Mouse (Mus musculus) mouse trophoblast stem cell (cell line): Measurements from ENCODE around the gene Aplnr.

ENCODE experiments used
- in situ Hi-C, 2 experiments: fragments of 300-500 bp; cut with MseI, MboI; formaldehyde crosslinking; loops; 2 replicates in 1 of 2; 3 replicates in 1 of 2; pipeline ENCODE4 v1.15.1; 2025

The Aplnr gene

DNA sequence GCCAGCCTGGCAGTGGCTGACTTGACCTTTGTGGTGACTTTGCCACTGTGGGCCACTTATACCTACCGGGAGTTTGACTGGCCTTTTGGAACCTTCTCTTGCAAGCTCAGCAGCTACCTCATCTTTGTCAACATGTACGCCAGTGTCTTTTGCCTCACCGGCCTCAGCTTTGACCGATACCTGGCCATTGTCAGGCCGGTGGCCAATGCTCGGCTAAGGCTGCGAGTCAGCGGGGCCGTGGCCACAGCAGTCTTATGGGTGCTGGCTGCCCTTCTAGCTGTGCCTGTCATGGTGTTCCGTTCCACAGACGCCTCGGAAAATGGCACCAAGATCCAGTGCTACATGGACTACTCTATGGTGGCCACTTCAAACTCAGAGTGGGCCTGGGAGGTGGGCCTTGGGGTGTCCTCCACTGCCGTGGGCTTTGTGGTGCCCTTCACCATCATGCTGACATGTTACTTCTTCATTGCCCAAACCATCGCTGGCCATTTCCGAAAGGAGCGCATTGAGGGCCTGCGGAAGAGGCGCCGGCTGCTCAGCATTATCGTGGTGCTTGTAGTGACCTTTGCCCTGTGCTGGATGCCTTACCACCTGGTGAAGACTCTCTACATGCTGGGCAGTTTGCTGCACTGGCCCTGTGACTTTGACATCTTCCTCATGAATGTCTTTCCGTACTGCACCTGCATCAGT is 951 bp downstream of the Aplnr start:
- in situ Hi-C loops: no loop called here

DNA sequence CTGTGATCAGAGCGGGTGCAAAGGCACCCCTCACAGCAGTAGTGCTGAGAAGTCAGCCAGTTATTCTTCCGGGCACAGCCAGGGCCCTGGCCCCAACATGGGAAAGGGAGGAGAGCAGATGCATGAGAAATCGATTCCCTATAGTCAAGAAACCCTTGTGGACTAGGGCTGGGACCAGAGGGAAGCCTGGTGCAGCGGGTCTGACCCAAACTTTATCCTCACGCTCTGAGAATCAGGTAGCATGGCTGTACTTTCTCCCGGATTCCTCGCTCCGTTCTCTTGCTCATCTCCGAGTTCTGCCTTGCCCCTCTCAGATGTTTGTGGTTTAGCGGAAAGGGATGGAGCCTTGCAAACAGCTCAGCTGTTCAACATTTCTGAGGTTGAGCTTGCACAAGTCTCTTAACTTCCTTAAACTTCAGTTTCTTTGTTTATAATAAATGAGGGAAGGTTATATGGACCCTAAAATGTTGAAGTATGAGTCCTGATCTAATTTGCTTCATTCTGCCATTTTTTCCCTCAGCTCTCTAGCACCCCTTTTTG is 1.6 kb downstream of the Aplnr start:
- in situ Hi-C loops: no loop called here

DNA sequence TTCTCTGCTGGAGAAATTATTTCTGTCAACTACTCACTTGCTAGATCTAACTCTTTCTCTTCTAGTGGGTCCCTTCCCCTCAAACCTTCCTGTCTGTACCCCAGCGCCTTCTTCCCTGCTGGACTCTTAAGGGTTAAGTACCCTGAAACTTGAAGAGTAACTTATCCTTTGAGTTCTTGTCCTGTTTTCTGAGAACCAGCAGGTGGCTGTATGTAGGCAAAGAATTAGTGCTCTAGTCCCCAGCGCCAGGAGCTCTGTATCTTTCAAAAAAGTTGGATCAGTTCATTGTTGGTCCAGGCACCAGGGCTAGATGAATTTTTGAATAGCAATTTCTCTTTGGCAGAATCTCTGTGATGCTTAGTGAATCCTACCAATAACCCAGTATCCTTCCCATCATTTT is 2.1 kb downstream of the Aplnr start:
- in situ Hi-C loops: no loop called here

DNA sequence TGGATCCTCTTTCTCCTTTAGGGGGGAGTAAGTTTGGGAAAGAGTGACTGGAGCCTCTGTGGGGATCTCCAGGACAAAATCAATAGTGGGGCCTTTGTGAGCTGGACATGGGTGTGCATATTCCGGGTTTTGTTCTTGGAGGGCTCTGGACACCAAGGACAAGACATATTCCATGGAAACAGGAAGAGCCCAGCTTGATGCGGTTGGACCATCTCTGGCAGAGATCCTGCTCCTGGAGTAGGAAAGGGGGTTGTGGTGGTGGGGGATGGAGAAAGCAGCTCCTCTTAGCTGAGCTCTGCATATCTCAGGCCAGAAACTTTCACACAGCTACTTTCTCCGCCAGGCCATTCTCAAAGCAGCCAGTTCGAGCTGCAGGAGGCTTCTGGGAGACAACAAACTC is 3.4 kb downstream of the Aplnr start:
- in situ Hi-C loops: no loop called here

- in situ Hi-C loops: no loop called here
Measured at GRCm38 (mm10) chr2:85139846-85140245, 3.8 kb downstream of the Aplnr start.

DNA sequence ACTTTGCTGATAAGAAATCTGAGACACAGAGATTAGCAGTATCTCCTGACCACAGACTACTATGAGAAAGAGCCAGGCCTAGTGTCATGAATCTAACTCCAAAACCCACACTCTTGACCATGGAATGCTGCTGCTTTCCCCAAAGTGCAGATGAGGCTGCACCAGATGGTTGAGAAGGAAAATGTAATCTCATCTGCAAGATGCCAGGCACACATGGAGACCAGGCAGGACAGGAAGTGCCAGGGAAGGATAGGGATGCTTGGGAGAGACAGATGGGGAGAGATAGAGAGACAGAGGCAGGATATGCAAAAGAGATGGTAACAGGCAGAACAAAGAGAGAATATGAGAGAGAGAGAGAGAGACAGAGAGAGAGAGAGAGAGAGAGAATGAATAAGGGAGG is 4.8 kb downstream of the Aplnr start:
- in situ Hi-C loops: no loop called here

DNA sequence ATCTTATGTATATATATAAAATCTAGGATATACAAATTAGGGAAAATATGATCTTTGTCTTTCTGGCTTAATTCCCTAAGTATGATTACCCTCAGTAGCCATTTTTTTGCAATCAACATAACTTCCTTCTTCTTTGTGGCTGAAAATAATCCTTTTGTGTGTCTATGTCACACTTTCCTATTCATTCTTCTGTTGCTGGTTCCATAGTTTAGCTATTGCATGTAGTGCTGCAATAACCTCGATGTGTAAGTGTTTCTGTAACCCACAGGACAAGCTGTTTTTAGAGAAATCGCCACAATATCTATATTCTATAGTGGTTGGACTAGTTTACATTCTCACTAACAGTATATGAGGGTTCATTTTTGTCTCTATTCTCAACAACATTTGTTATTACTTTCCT is 8.9 kb downstream of the Aplnr start:
- in situ Hi-C loops: no loop called here

- in situ Hi-C loops: no loop called here
Measured at GRCm38 (mm10) chr2:85145346-85145745, 9.3 kb downstream of the Aplnr start.

DNA sequence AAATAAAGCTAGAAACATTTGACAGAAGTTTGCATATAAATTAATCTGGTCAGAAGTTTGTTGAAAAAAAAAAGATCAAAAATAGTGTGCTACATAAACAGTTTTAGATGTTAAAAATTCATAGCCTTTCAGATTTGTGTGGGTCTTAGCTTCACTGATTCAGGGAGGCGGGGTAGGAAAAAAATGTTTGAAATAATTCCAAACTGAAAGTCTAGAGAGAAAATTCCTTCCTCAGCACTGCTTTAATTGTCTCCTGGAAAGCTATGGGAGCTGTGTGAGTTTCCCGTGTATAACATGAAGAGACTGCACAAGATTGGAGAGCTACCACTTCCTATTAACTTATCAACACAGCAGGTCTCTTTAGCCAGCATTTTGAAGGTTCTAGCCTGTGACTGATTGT is 11.5 kb downstream of the Aplnr start:
- in situ Hi-C loops: no loop called here

DNA sequence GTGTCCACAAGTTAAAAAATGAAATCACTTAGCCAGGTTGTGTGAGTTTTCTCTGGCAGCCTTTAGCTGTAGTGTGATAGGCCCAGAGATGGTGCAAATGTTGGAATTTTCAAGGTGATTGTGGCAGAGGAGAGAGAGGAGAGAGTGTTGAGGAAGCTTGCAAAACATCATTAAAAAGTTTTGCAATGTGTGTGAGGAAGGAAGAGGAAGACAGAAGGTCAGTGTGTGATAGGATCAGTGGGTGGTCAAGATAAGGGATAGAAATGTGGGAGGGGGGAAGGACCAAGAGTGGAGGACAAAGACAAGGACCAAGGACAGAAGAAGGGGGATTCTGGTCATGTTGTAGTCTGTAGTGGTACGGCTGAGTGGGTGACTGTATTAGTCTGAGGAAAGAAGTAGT is 14.3 kb downstream of the Aplnr start:
- in situ Hi-C loops: no loop called here

- in situ Hi-C loops: no loop called here
Measured at GRCm38 (mm10) chr2:85151233-85151632, 15.2 kb downstream of the Aplnr start.

DNA sequence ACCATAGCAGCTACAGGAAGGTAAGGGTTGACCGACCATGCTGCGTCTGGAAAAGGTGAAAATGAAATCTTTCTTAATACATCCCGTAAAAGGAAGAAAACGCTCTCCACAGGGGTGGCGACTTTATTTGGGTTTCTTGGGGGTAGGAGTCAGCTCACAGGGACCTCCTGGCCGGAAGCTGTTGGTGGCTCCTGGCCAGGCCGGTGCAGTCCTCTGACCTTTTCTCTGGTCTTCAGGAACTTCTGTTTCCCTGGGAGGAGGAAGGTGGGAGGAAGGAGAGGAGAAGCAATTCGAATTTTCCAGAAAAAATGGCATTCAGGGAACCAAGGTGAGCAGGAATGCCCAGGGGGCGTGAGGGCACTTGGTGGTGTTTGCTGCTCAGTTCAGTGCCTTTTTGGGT is 19.3 kb downstream of the Aplnr start:
- in situ Hi-C loops: no loop called here

- in situ Hi-C loops: no loop called here
Measured at GRCm38 (mm10) chr2:85156136-85156535, 20.1 kb downstream of the Aplnr start.

DNA sequence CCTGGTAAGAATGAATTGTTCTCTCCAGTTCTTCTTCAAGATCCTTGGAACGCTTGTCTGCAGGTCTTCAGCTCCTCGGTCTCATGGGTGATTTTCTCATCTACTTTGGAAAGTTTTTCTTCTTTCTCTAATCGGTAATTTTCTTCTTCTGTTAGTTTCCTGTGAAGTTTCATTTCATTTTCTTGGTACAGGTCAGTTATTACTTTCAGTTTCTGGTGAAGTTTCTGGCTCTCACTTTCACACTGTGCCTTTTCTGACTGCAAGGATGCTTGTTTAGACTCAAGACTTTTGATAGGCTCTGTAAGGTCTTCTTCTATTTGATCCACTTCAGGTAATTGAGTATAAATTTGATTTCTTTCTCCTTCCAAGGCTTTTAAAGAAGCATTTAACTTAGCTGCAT is 21.4 kb downstream of the Aplnr start:
- in situ Hi-C loops: no loop called here

DNA sequence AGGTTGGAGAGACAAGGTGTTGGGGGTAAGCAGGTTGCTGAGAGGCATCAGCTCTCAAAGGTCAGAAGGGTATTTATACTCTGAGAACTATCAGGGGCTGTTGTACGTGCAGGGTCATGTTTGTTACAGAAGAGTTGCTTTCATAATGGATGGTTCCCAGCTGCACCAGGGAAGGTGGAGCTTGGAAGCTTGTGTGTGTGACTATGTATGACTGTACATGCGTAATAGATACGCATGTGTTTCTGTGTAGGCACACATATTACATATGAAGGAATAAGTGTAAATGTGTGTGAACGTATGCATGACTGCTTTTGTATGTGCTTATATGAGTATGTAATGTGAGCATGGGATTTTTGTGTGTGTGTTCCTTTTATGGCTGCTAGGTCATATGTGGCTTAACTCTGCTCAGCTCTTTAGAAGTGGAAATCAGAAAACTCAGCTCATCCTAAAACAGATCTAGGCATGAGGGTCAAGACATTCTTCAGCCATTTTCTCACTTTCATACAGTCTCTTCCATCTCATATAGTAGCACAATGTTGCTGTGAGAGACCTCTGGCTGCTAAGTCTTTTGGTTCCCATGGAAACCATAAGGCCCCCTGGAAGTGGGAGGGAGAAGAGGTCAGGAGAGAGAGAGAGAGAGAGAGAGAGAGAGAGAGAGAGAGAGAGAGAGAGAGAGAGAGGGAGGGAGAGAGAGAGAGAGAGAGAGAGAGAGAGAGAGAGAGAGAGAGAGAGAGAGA is 25.0 kb downstream of the Aplnr start:
- in situ Hi-C loops: no loop called here

- in situ Hi-C loops: no loop called here
Measured at GRCm38 (mm10) chr2:85161638-85162093, 25.6 kb downstream of the Aplnr start.

GRCm38 (mm10) chr2:85163311-85164047 is 27.5 kb downstream of the Aplnr start:
- in situ Hi-C loops: no loop called here

GRCm38 (mm10) chr2:85167624-85168023 is 31.6 kb downstream of the Aplnr start:
- in situ Hi-C loops: no loop called here

DNA sequence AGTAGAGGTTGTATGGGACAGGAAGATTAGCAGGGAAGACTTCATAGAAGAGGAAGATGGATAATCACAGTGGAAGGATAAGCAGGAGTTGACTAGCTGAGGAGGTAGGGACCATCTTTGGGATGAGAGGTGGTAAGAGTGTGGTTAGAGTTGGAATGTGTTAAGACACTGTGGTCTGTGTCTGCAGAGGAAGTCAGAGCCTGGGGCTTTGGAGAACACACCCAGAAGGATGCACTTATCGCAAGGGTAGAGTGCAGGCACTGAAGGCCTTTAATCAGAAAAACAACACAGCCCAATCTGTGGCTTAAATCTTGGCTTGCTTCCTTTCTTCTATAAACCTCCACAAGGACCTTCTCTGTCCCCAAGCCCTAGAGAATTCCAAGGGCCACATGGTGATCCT is 32.3 kb downstream of the Aplnr start:
- in situ Hi-C loops: no loop called here

DNA sequence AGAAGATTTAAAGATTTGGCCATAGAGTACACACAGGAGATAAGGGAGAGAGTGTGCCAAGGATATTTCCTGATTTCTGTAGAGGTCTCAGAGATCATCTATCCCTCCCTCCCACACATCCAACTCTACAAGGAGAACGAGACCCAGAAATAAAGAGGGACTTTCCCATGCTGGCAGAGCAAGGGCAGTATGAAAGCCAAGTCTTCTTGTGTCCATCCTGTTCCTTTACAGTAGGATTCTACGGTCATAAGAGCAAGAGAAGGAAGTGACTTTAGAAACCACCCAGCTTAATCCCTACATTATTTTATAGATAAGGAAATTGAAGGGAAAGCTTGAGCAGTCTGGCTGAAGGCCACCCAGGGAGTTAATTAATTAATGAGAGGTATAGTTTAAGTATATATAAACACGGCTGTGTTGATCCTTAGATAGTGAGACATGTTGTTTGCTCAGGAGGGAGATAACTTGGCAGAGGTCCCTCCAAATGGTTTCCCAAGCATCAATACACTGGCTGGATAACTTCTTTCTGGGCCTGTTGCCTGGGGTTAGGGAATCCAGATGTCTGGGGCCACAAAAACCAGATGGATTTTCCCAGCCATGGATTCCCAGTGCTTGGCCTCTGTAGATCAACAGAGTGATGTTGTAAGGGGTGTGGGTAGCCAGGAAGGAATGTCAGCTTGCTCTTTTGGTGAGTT is 36.2 kb downstream of the Aplnr start:
- in situ Hi-C loops: no loop called here

DNA sequence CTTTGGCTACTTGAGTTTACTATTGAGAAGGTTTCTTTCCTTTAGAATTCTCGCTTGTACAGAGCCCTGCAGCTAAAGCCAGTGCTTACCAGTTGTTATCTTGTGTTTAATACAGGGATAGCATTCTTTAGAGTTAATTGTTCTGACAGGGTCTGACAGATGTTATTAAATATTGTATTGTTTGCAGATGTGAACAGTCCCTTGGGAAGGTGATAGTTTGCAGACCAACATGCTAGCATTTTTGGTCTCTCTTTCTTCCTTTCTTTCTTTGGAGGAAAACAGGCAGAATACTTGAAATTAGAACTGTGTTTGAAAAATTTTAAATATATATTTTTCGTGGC is 36.7 kb downstream of the Aplnr start:
- in situ Hi-C loops: no loop called here

DNA sequence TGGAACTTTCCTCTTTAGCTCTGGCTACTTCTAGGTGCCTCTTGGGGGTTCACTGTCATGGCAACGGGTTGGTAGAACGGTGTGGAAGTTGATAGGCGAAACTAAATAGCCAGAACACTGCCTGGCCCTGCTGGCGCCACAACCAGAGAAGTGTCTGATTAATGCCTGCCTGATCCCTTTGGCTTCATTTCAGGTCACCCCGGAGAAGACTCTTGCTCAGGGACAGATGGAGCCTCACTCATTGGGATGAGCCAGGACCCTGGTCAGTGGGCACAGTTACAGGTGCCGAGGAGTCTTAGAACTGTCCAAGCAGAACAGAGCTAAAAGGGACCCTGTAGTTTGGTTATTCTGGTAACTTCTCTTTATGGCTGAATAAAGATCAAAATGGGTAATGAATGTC is 37.5 kb downstream of the Aplnr start:
- in situ Hi-C loops: no loop called here
